Mouse (Mus musculus) midbrain, embryonic 16.5 days (tissue): ENCODE measurements around the gene Farsa. TPM values are rescaled to one million over a fixed set of nuclear protein-coding genes. Genes with fewer than 3 reads are reported as not detected.

Source experiments
- ATAC-seq: fragments of 200-750 bp; cut with Nextera tagmentation; 2 replicates; pipeline ENCODE4 v1.8.0; 2017; ENCODE audit warnings: moderate TSS enrichment
- H3K27ac ChIP-seq: fragments of 300-500 bp; sonication (generic); 2 replicates; pipeline ENCODE4 v1.5.1; 2014; ENCODE audit warnings: mild to moderate bottlenecking, low read length, mixed read lengths
- H3K27me3 ChIP-seq: fragments of 300-500 bp; sonication (generic); 2 replicates; pipeline ENCODE4 v1.6.1; 2014; ENCODE audit warnings: low read depth, low read length, mixed read lengths; ENCODE audit not compliant: control insufficient read depth, insufficient read depth
- H3K36me3 ChIP-seq: fragments of 300-500 bp; sonication (generic); 2 replicates; pipeline ENCODE4 v1.6.1; 2014; ENCODE audit warnings: mild to moderate bottlenecking, low read length, moderate library complexity, mixed read lengths; ENCODE audit not compliant: control insufficient read depth, insufficient read depth
- H3K4me1 ChIP-seq: fragments of 300-500 bp; sonication (generic); 2 replicates; pipeline ENCODE4 v1.6.1; 2014; ENCODE audit warnings: mild to moderate bottlenecking, low read length, mixed read lengths; ENCODE audit not compliant: control insufficient read depth, insufficient read depth
- H3K4me2 ChIP-seq: fragments of 300-500 bp; sonication (generic); 2 replicates; pipeline ENCODE4 v1.6.1; 2014; ENCODE audit warnings: mild to moderate bottlenecking, low read length, mixed read lengths
- H3K4me3 ChIP-seq: fragments of 300-500 bp; sonication (generic); 2 replicates; pipeline ENCODE4 v1.5.1; 2014; ENCODE audit warnings: low read depth, mild to moderate bottlenecking, low read length, moderate library complexity, mixed read lengths
- H3K9ac ChIP-seq: fragments of 300-500 bp; sonication (generic); 2 replicates; pipeline ENCODE4 v1.6.1; 2014; ENCODE audit warnings: low read depth, low read length, mixed read lengths
- H3K9me3 ChIP-seq: fragments of 300-500 bp; sonication (generic); replicated peaks from 2 replicates; pipeline ENCODE4 v1.6.1; 2014; ENCODE audit warnings: mild to moderate bottlenecking, low read length, mixed read lengths; ENCODE audit not compliant: control insufficient read depth, poor library complexity, severe bottlenecking
- WGBS: fragments of 180-500 bp; shearing (Covaris S2); extraction: QIAGEN DNeasy Blood & Tissue Kit; methylation state at CpG from one replicate; pipeline ENCODE4 v1.1.7; 2014; 5-methylcytosine and 5-hydroxymethylcytosine counted together
- polyA plus RNA-seq: library from polyadenylated mRNA; unstranded; fragments of >200 nt; fragmentation: Nextera tagmentation; extraction: Ambion mirVana; gene quantifications from 2 replicates; pipeline ENCODE4 v1.2.1, GENCODE M21; 2015

The Farsa gene
- polyA plus RNA-seq, 1 experiment from 2014 or later: 108 TPM

DNA sequence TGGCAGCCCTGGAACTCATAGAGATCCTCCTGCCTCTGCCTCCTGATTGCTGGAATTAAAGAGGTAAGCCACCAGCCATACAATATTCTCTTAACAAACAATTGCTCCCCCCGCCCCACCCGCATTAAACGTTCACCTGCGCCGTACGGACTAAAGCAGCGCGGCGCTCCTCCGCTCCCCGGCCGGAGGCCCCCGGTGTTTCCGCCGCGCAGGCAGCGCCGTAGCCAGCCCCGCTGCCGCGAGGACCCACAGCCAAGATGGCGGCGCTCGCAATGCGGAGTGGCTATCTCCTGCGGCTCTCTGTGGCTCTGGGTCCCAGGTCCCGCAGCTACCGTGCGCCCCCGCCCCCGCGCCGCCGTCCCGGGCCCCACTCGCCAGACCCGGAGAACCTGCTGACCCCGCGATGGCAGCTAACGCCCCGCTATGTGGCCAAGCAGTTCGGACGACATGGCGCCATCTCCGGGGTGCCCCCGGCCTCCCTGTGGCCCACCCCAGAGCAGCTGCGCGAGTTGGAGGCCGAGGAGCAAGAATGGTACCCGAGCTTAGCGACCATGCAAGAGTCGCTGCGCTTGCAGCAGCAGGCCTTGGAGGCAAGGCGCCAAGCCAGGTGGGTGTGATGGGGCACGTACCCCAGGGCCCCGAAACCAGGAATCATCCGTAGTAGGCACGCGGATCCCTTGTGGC, 24.6 kb upstream of the Farsa start:
- Histone ChIP-seq H3K36me3 (peaks cover 18% of the 10 kb centered on the region), H3K9ac (peak overlapping the region; percentile 96), H3K4me3 (peak overlapping the region; percentile 58), H3K4me1 (peaks cover 9% of the 10 kb centered on the region), H3K9me3 (no peaks in the 10 kb centered on the region), H3K27ac (peak overlapping the region; percentile 97), H3K4me2 (peak overlapping the region; percentile 75), H3K27me3 (no peaks in the 10 kb centered on the region)
- WGBS: 1% methylated on average over 55 of the region's 59 CpGs
- peak; percentile 80 for ATAC-seq

DNA sequence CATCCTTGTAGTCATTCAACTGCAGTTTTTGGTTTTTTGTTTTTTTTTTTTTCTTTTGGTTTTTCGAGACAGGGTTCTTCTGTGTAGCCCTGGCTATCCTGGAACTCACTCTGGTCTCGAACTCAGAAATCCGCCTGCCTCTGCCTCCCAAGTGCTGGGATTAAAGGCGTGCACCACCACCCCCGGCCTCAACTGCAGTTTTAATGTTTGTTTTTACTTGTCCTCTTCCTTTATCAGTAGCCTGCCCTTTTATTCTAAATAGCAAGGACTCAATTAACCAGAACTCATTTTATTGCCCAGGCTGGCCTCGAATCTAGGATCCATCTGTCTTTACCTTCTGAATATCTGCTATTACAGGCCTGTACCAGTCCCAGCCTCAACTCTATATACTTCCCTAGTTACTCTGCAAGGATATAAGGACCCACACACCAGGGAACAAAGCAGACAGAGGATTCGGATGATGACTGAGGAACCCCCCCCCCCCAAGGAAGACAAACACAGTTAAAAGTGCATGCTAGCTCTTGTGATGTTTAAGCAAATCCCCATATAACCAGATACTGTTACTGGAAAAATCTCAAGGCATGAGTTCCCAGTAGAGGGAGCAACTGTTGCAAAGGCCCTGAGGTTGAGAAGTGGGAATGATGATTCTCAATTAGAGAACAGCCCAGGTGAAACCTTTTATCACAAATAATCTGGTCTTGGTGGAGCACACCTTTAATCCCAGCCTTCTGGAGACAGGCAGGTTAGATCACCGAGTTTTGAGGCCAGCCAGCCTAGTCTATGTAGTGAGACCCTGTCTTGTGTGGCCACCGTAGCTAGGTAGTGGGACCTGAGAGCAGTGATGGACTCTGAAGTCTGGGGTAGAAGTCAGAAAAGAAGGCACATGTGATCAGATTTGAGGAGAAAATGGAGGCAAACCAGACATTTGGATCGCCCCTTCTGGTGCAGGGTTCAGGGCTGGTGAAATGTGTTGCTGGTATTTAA, 23.7 kb upstream of the Farsa start:
- H3K9ac ChIP-seq: peak overlapping the region; percentile 96
- H3K36me3 ChIP-seq: peaks cover 26% of the 10 kb centered on the region
- no peaks in the 10 kb centered on the region for H3K27me3 ChIP-seq
- H3K9me3 ChIP-seq: no peaks in the 10 kb centered on the region
- H3K4me3 ChIP-seq: peak overlapping the region; percentile 58
- 72% methylated on average over 10 of the region's 10 CpGs for WGBS
- no peak for ATAC-seq
- H3K4me1 ChIP-seq: peaks cover 9% of the 10 kb centered on the region
- H3K4me2 ChIP-seq: peak overlapping the region; percentile 75
- H3K27ac ChIP-seq: peak overlapping the region; percentile 97

DNA sequence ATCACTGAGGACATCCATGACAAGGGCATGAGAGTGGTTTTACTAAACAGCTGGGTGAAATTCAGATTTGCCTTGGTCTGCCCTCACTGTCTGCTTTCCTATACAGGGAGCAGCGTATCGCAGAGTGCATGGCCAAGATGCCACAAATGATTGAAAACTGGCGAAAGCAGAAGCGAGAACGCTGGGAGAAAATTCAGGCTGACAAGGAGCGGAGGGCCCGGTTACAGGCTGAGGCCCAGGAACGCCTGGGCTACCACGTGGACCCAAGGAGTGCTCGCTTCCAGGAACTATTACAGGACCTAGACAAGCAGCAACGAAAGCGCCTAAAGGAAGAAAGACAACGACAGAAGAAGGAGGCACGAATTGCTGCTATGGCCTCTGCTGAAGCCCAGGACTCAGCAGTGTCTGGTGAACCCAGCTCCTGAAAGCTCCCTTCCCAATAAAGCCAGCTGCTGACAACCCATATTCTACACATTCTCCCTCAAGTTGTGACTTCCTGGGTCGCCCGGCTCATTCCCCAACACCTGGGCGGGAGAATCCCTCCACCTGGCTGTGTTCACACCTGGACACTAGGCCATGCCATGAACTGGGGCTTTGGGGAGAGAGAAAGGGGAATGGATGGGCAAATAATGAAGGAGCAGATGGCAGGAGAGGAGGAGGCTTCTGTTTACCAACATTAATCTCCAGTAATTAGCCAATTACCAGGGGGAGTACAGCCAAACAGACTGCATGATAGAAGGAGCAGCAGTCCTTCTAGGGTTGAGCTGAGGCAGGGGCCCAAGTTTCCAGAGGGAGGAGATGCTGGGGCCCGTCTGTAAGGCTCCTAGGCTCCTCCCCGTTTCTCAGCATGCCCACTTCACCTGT, 22.6 kb upstream of the Farsa start:
- 85% methylated on average over 19 of the region's 19 CpGs for WGBS
- no peaks in the 10 kb centered on the region for H3K27me3 ChIP-seq
- H3K4me3 ChIP-seq: no peak overlapping the region
- H3K9me3 ChIP-seq: no peaks in the 10 kb centered on the region
- ATAC-seq: no peak
- H3K27ac ChIP-seq: peak overlapping the region; percentile 42; the same call in 1 of the 2 replicates
- H3K9ac ChIP-seq: no peak overlapping the region
- peaks cover 30% of the 10 kb centered on the region for H3K36me3 ChIP-seq
- H3K4me1 ChIP-seq: peaks cover 12% of the 10 kb centered on the region
- no peak overlapping the region for H3K4me2 ChIP-seq

DNA sequence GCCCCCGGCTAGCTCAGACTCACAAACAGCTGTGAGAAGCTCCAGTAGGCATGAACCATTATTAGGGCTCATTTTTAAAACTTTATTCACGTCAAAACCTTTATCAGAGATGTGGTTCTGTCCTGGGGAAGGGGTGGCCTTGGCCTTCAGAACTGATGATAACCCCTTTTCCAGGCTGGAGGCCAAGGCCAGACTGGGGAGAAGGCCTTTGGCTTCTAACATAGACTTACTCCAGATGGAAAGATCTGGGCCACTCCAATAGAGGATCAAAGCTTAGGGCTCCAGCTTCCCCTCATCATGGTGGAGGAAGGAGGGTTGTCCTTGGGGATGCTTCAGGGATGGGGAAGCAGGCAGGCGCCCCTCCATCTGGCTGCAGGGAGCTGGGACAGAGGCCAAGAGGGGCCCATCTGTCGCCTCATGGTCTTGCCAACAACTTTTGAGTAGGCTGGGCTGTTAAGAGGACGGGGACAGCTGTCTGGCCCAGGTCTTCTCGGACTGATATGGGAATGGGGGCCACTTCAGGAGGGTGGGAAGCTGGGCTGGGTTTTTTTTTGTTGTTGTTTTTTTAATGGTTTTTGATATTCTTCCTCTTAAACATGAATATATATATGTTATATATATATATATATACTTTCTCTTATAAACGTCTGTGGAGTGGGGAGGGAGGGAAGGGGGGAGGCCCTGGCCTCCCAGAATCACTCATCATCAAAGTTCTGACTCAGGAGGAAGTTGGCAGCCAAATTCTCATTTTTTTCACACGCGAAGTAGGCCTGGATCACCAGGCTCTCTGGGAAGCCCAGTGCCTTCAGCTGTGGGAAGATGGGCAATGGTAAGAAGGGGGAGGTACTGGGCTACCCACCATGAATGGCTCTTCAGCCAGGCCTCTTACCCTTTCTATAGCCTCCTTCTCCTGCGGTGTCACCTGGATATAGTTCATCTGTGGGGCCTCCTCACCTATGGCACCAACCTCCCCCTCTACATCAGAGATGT, 21.6 kb upstream of the Farsa start:
- peaks cover 19% of the 10 kb centered on the region for H3K4me1 ChIP-seq
- no peak overlapping the region for H3K27ac ChIP-seq
- 66% methylated on average over 10 of the region's 10 CpGs for WGBS
- no peaks in the 10 kb centered on the region for H3K9me3 ChIP-seq
- peaks cover 30% of the 10 kb centered on the region for H3K36me3 ChIP-seq
- H3K9ac ChIP-seq: no peak overlapping the region
- H3K27me3 ChIP-seq: no peaks in the 10 kb centered on the region
- no peak overlapping the region for H3K4me2 ChIP-seq
- no peak for ATAC-seq
- no peak overlapping the region for H3K4me3 ChIP-seq

DNA sequence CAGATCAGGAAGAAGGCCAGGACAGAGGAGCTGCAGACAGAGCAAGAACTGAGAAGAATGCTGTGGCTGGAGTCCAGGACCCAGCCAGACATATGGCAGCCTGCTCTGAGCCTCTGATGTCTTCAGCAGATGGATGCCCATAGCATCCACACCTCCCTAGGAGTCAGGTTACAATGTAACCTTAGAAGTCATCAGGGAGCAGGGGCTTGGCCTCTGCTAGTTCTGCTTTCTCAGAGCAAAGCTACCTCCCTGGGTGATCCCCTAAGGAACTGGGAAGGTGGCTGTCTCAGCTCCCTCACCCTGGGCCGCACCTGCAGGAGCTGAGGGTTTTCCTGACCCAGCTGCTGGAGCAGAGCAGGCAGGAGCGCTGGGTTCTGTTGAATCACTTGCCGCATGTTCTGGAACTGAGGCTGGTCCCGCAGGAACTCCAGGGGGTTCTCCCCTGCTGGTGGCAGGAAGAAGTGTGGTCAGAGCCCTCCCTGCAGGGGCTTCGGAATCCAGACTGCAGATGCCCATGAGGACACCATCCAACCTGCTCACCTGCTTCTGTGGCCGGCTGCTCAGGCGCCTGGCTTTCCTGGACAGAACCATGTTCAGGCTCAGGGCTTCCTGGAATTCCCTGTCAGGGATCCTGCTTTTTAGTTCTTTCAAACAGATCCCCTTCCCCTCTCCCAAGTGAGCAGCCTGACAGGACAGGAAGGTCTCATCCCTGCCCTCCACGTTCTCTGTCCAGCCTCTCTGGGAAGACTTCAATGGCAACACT, 19.5 kb upstream of the Farsa start:
- no peak overlapping the region for H3K4me3 ChIP-seq
- peaks cover 37% of the 10 kb centered on the region for H3K36me3 ChIP-seq
- no peak overlapping the region for H3K4me2 ChIP-seq
- no peak for ATAC-seq
- peaks cover 19% of the 10 kb centered on the region for H3K4me1 ChIP-seq
- H3K9ac ChIP-seq: no peak overlapping the region
- H3K9me3 ChIP-seq: no peaks in the 10 kb centered on the region
- WGBS: 68% methylated on average over 8 of the region's 8 CpGs
- H3K27ac ChIP-seq: no peak overlapping the region
- no peaks in the 10 kb centered on the region for H3K27me3 ChIP-seq

DNA sequence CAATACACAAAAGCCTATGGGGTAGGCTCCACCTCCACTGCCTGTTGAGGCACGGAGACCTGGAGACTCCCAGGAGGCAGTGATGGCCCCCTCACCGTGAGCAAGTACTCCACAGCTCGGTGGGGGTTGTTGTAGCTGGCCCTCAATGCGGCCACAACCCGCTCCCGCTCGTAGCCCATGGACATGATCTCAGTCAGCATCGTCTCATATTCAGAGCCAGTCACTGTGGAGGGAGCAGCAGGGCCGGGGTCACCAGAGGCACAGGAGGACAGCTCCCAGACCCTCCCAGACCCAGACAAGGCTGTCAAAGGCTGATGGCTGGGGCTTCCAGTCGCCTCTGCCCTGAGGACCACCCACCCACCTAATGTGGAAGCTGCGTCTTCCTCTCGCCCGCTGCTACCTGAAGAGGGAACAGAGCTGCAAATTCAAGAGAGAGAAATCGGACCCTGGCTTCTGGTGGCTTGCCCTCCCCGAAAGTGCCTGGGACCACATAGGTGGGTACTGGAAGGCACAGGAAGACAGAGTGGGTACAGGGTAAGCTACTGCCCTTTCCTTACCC, 18.8 kb upstream of the Farsa start:
- 85% methylated on average over 15 of the region's 15 CpGs for WGBS
- H3K4me1 ChIP-seq: peaks cover 17% of the 10 kb centered on the region

DNA sequence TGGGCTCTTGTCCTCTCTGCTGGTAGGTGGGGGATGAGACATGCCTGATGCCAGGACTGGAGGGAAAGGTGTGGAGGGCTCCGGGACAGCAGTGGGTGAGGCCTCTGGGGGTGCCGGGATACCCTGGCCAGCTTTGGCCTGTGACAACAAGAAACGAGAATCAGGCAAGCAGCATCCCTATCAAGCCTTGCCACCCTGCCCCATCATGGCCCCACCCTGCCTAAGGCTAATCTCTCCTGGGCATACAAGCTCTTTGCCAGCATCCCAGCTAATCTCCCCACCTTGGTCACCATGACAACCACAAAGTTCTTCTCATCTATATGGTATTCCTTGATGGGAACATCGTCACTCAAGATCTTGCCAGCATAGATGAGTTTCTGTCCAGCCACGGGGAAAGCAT, 18.3 kb upstream of the Farsa start:
- Histone ChIP-seq H3K27ac (no peak overlapping the region), H3K4me3 (no peak overlapping the region), H3K4me1 (peaks cover 17% of the 10 kb centered on the region), H3K9me3 (no peaks in the 10 kb centered on the region), H3K36me3 (peaks cover 48% of the 10 kb centered on the region), H3K9ac (no peak overlapping the region), H3K4me2 (no peak overlapping the region), H3K27me3 (no peaks in the 10 kb centered on the region)
- ATAC-seq: no peak
- 86% methylated on average over 5 of the region's 5 CpGs for WGBS

More for the DNA sequence above, 18.8 kb upstream of the Farsa start:
- ATAC-seq: no peak
- H3K36me3 ChIP-seq: peaks cover 43% of the 10 kb centered on the region
- H3K4me3 ChIP-seq: no peak overlapping the region
- H3K9ac ChIP-seq: no peak overlapping the region
- H3K27ac ChIP-seq: no peak overlapping the region
- H3K4me2 ChIP-seq: no peak overlapping the region
- H3K9me3 ChIP-seq: no peaks in the 10 kb centered on the region
- H3K27me3 ChIP-seq: no peaks in the 10 kb centered on the region
